Mouse (Mus musculus) midbrain, embryonic 10.5 days (tissue): ENCODE results near the gene Hipk2. TPM values are rescaled to one million over a fixed set of nuclear protein-coding genes. Genes with fewer than 3 reads are reported as not detected.

Source experiments
- DNase-seq: peaks from one replicate; pipeline ENCODE4 v3.0.0-alpha.2; 2017; ENCODE audit warnings: low spot score
- H3K27ac ChIP-seq: fragments of 300-500 bp; sonication (generic); replicated peaks from 2 replicates; pipeline ENCODE4 v1.5.1; 2016; ENCODE audit warnings: mild to moderate bottlenecking
- H3K27me3 ChIP-seq: fragments of 300-500 bp; sonication (generic); 2 replicates; pipeline ENCODE4 v1.6.1; 2016; ENCODE audit warnings: low read depth, mild to moderate bottlenecking; ENCODE audit not compliant: poor library complexity, severe bottlenecking
- H3K36me3 ChIP-seq: fragments of 300-500 bp; sonication (generic); 2 replicates; pipeline ENCODE4 v1.6.1; 2016; ENCODE audit warnings: mild to moderate bottlenecking, moderate library complexity
- H3K4me1 ChIP-seq: fragments of 300-500 bp; sonication (generic); 2 replicates; pipeline ENCODE4 v1.6.1; 2016
- H3K4me3 ChIP-seq: fragments of 300-500 bp; sonication (generic); 2 replicates; pipeline ENCODE4 v1.5.1; 2016; ENCODE audit warnings: mild to moderate bottlenecking, moderate library complexity
- H3K9me3 ChIP-seq: fragments of 300-500 bp; sonication (generic); replicated peaks from 2 replicates; pipeline ENCODE4 v1.6.1; 2016; ENCODE audit warnings: mild to moderate bottlenecking
- WGBS: fragments of 180-500 bp; shearing (Covaris S2); methylation state at CpG from one replicate; pipeline ENCODE4 v1.1.7; 2016; 5-methylcytosine and 5-hydroxymethylcytosine counted together
- polyA plus RNA-seq: library from polyadenylated mRNA; unstranded; fragments of >200 nt; fragmentation: Nextera tagmentation; extraction: Ambion mirVana; gene quantifications from 2 replicates; pipeline ENCODE4 v1.2.1, GENCODE M21; 2016

Hipk2 gene
- 25.9 and 29.7 TPM in 2 replicates for polyA plus RNA-seq

GRCm38 (mm10) chr6:38876071-38876911 lies at the start of gene Hipk2:
Gene Hipk2, minus strand, starts transcription at chr6:38876165.
- peak; percentile 91 for DNase-seq
- no peaks in the 10 kb centered on the region for H3K9me3 ChIP-seq
- under 1% methylated on average over 100 of the region's 108 CpGs for WGBS
- H3K4me3 ChIP-seq, result peak within 1 kb of the TSS; percentile 99
- peaks cover 22% of the 10 kb centered on the region for H3K27me3 ChIP-seq
- peak within 1 kb of the TSS; percentile 99 for H3K27ac ChIP-seq
- H3K36me3 ChIP-seq, result no peaks in the 10 kb centered on the region
- peaks cover 40% of the 10 kb centered on the region for H3K4me1 ChIP-seq

DNA sequence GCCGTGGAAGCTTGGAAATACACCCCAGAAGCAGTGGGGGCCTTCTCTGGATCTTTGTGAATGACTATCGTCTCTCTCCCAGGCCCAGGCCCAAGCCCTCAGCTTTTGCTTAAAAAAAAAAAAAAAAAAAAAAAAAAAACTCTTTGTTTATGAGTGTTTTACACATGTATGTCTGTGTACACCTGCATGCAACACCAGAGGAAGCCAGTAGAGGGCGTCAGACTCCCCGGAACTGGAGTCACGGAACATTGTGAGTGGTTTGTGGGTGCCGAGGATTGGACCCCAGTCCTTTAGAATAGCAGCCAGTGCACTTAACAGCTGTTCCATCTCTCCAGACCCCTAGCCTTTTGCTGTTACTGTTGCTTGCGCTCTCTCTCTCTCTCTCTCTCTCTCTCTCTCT lies 49.8 kb upstream of the Hipk2 start:
- H3K36me3 ChIP-seq, result no peaks in the 10 kb centered on the region
- DNase-seq, result peak; percentile 37
- no peaks in the 10 kb centered on the region for H3K27me3 ChIP-seq
- H3K27ac ChIP-seq, result peak overlapping the region; percentile 61; the same call in 1 of the 2 replicates
- peak overlapping the region; percentile 40 for H3K4me3 ChIP-seq
- H3K4me1 ChIP-seq, result peaks cover 18% of the 10 kb centered on the region
- WGBS, result 52% methylated on average over 7 of the region's 7 CpGs
- no peaks in the 10 kb centered on the region for H3K9me3 ChIP-seq

DNA sequence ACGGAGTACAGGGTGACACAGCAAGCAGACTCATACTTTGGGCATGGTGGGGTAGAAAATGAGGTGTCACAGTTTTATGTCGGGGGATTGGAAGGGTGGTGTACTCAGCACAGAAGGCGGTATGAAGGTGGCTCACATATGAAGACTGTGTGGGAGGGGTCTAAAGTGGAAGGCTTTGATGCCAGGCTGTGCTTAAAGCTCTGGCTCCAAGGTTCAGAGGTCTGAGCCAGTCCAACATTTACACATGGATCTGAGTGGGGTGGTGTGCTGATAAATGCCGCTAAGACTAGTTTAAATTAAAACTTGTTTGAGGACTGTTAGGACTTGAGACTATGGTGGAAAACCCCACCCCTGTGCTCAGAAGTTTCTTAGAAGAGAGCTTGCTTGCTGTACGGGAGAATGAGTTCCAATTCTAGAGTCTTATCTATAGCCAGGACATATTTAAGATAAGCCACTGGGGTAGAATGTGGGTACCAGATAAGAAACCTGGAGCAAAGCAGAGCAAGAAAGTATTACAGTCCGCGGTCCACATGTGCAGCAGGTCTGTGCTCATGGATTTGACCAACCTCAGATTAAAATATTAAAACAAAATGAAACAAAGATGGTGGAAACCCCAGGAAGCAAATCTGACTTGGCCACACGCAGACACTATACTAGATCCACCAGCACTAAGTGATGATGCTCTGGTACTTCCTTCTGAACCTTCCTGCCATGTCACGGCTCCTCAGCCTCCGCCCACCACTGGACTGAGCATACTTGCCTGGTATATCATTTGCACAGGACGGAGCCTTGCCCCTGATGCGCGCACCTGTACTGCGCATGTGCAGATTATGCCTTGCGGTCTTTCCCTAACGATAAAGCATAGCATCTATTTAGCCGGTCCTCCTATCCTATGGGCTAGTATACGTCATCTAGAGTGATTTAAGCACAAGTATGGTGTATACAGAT lies 48.2 kb upstream of the Hipk2 start:
- Histone ChIP-seq H3K4me3 (no peak overlapping the region), H3K27ac (no peak overlapping the region), H3K36me3 (no peaks in the 10 kb centered on the region), H3K27me3 (no peaks in the 10 kb centered on the region), H3K4me1 (peaks cover 17% of the 10 kb centered on the region), H3K9me3 (no peaks in the 10 kb centered on the region)
- 90% methylated on average over 18 of the region's 18 CpGs for WGBS
- no peak for DNase-seq

GRCm38 (mm10) chr6:38923450-38923849 lies 47.5 kb upstream of the Hipk2 start:
- no peaks in the 10 kb centered on the region for H3K36me3 ChIP-seq
- DNase-seq, result no peak
- H3K4me1 ChIP-seq, result peaks cover 11% of the 10 kb centered on the region
- no peaks in the 10 kb centered on the region for H3K9me3 ChIP-seq
- H3K27ac ChIP-seq, result no peak overlapping the region
- H3K4me3 ChIP-seq, result no peak overlapping the region
- 87% methylated on average over 4 of the region's 4 CpGs for WGBS
- H3K27me3 ChIP-seq, result no peaks in the 10 kb centered on the region

GRCm38 (mm10) chr6:38922517-38922916 lies 46.6 kb upstream of the Hipk2 start:
- no peaks in the 10 kb centered on the region for H3K36me3 ChIP-seq
- WGBS, result 68% methylated on average over 2 of the region's 2 CpGs
- no peak for DNase-seq
- H3K4me1 ChIP-seq, result peaks cover 11% of the 10 kb centered on the region
- no peaks in the 10 kb centered on the region for H3K27me3 ChIP-seq
- H3K4me3 ChIP-seq, result no peak overlapping the region
- H3K9me3 ChIP-seq, result no peaks in the 10 kb centered on the region
- H3K27ac ChIP-seq, result no peak overlapping the region

DNA sequence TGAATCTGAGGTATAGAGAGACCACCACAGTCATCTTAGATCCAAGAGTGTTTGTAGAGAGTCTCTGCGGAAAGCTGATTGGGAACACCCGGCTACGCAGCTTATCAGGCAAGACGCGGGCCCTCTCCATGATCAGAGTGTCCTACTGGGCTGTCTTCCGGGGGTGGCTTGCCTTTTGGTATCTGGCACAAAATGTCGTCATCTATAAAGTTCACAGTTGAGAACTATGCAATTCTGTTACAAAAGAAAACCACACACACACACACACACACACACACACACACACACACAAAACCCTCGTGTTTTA lies 45.8 kb upstream of the Hipk2 start:
- WGBS, result 92% methylated on average over 8 of the region's 8 CpGs
- no peak for DNase-seq
- Histone ChIP-seq H3K36me3 (no peaks in the 10 kb centered on the region), H3K27me3 (no peaks in the 10 kb centered on the region), H3K27ac (no peak overlapping the region; the same call in 1 of the 2 replicates), H3K9me3 (no peaks in the 10 kb centered on the region), H3K4me1 (peaks cover 7% of the 10 kb centered on the region), H3K4me3 (no peak overlapping the region)

DNA sequence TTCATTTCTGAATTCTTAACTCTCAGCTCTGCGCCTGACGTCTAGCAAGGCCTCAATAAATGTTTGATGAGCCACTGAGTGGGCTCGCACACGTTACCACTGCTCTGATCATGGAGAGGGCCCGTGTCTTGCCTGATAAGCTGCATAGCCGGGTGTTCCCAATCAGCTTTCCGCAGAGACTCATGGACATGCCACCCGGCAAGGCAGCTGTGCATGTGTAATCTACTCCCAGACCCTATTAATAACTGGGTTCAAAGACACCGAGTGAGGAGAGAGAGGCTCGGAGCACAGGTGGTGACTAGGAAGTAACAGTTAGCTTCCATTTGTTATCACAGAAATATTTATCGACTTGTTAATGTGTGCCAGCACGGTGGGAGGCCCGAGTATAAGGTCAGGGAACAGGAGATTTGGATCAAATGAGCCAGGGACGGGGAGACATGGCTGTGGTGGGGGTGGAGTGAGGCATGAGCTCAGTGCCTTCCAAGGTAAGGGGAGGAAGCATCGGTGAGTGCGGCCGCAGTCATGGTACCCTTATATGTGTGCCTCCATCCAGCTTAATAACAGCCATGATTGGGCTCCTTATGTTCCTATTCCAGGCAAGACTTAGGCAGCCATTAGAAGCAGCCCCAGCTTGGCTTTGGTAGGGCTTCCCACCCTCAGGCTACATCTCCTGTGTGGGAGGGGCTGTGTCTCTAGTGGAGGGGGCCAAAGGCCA lies 45.3 kb upstream of the Hipk2 start:
- no peak for DNase-seq
- no peaks in the 10 kb centered on the region for H3K27me3 ChIP-seq
- H3K27ac ChIP-seq, result no peak overlapping the region; the same call in 1 of the 2 replicates
- no peak overlapping the region for H3K4me3 ChIP-seq
- H3K36me3 ChIP-seq, result no peaks in the 10 kb centered on the region
- peaks cover 2% of the 10 kb centered on the region for H3K4me1 ChIP-seq
- no peaks in the 10 kb centered on the region for H3K9me3 ChIP-seq
- 90% methylated on average over 17 of the region's 17 CpGs for WGBS

DNA sequence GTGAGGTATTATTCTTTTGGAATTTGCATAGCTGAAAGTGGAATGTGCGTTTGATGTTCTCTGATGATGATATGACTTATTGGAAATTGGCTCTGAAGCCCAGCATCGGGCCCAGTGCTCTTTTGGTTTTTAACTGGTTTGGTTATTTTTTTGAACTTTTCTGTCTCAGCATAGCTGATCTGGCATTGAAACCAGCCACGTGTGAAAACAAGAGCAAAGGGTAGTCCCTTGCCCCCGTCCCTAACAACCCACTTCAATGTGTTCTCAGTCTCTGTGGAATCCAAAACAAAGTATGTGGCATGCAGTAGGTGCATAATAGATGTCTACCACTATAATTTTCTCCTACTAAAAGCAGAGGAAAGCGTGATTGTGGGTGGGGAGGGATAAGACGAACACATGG lies 44.2 kb upstream of the Hipk2 start:
- Histone ChIP-seq H3K36me3 (no peaks in the 10 kb centered on the region), H3K4me3 (no peak overlapping the region), H3K27me3 (no peaks in the 10 kb centered on the region), H3K27ac (no peak overlapping the region), H3K4me1 (peaks cover 10% of the 10 kb centered on the region), H3K9me3 (no peaks in the 10 kb centered on the region)
- 87% methylated on average over 6 of the region's 6 CpGs for WGBS
- no peak for DNase-seq

GRCm38 (mm10) chr6:38919135-38919740 lies 43.3 kb upstream of the Hipk2 start:
- H3K4me3 ChIP-seq, result no peak overlapping the region
- no peaks in the 10 kb centered on the region for H3K27me3 ChIP-seq
- WGBS, result 89% methylated on average over 14 of the region's 14 CpGs
- no peak for DNase-seq
- no peaks in the 10 kb centered on the region for H3K9me3 ChIP-seq
- no peak overlapping the region for H3K27ac ChIP-seq
- no peaks in the 10 kb centered on the region for H3K36me3 ChIP-seq
- H3K4me1 ChIP-seq, result peaks cover 19% of the 10 kb centered on the region

- H3K27me3 ChIP-seq, result no peaks in the 10 kb centered on the region
- peaks cover 24% of the 10 kb centered on the region for H3K4me1 ChIP-seq
- DNase-seq, result no peak
- WGBS, result 95% methylated on average over 4 of the region's 4 CpGs
- no peaks in the 10 kb centered on the region for H3K36me3 ChIP-seq
- no peak overlapping the region for H3K27ac ChIP-seq
- no peaks in the 10 kb centered on the region for H3K9me3 ChIP-seq
- no peak overlapping the region for H3K4me3 ChIP-seq
Observed at GRCm38 (mm10) chr6:38918728-38919127, 42.8 kb upstream of the Hipk2 start.

DNA sequence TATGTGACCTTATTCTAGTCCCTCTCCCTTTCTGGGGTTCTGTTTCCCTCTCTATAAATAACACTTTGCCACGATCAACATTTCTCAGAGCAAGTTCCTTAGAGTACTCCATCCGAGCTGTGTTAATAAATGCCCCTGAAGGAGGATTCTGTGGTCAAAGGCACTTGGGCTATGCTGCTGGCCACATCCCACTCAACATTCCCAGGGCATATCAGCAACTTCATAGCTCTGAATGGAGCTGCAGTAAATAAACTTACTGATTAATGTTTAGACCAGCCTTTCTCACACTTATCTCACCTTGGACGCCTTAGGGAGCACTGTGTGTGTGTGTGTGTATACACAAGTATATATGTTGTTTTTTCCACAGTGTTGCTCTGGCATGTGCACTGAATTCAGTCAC lies 41.5 kb upstream of the Hipk2 start:
- no peak for DNase-seq

DNA sequence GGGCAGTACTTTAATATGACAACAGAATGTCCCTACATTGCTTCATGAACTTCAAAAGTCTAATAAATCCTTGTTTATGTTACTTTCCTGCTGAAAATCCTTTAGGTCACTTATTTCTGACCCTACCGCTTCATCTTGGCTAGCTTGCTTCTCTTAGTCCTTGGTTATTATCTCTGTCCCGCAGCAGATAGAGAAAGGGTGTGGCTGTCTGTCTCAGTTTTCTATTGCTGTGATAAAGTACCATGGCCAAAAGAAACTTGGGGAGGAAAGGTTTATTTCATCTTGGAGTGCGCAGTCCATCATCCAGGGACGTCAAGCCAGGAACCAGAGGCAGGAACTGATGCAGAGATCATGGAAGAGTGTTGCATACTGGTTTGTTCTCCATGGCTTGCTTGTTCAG lies 40.6 kb upstream of the Hipk2 start:
- Histone ChIP-seq H3K4me1 (peaks cover 40% of the 10 kb centered on the region), H3K36me3 (no peaks in the 10 kb centered on the region), H3K27me3 (no peaks in the 10 kb centered on the region; the same call in 1 of the 2 replicates), H3K4me3 (no peak overlapping the region), H3K27ac (no peak overlapping the region), H3K9me3 (no peaks in the 10 kb centered on the region)
- no peak for DNase-seq
- 91% methylated on average over 4 of the region's 4 CpGs for WGBS

More for the DNA sequence above, 41.5 kb upstream of the Hipk2 start:
- H3K9me3 ChIP-seq, result no peaks in the 10 kb centered on the region
- no peak overlapping the region for H3K27ac ChIP-seq
- H3K27me3 ChIP-seq, result no peaks in the 10 kb centered on the region; the same call in 1 of the 2 replicates
- H3K36me3 ChIP-seq, result no peaks in the 10 kb centered on the region
- peaks cover 38% of the 10 kb centered on the region for H3K4me1 ChIP-seq
- no peak overlapping the region for H3K4me3 ChIP-seq
- WGBS, result 81% methylated on average over 3 of the region's 3 CpGs
